Mouse (Mus musculus) kidney, embryonic 16.5 days (tissue): Measurements from ENCODE around the gene Mt2. TPM values are rescaled to one million over a fixed set of nuclear protein-coding genes. Genes with fewer than 3 reads are reported as not detected.

Source experiments
- ATAC-seq: fragments of 200-750 bp; cut with Nextera tagmentation; 2 replicates; pipeline ENCODE4 v1.8.0; 2017; ENCODE audit warnings: moderate TSS enrichment; ENCODE audit not compliant: low FRiP score, low TSS enrichment
- H3K27ac ChIP-seq: fragments of 300-500 bp; sonication (generic); 2 replicates; pipeline ENCODE4 v1.5.1; 2014; ENCODE audit warnings: low read length
- H3K27me3 ChIP-seq: fragments of 300-500 bp; sonication (generic); 2 replicates; pipeline ENCODE4 v1.6.1; 2014; ENCODE audit warnings: low read length, control low read depth, mixed read lengths; ENCODE audit not compliant: insufficient read depth
- H3K36me3 ChIP-seq: fragments of 300-500 bp; sonication (generic); 2 replicates; pipeline ENCODE4 v1.6.1; 2014; ENCODE audit warnings: low read length, control low read depth, mixed read lengths; ENCODE audit not compliant: insufficient read depth
- H3K4me1 ChIP-seq: fragments of 300-500 bp; sonication (generic); 2 replicates; pipeline ENCODE4 v1.6.1; 2014; ENCODE audit warnings: low read length, control low read depth, mixed read lengths; ENCODE audit not compliant: insufficient read depth
- H3K4me2 ChIP-seq: fragments of 300-500 bp; sonication (generic); replicated peaks from 2 replicates; pipeline ENCODE4 v1.6.1; 2014; ENCODE audit warnings: low read depth, low read length
- H3K4me3 ChIP-seq: fragments of 300-500 bp; sonication (generic); 2 replicates; pipeline ENCODE4 v1.5.1; 2014; ENCODE audit warnings: mild to moderate bottlenecking, low read length
- H3K9ac ChIP-seq: fragments of 300-500 bp; sonication (generic); replicated peaks from 2 replicates; pipeline ENCODE4 v1.6.1; 2014; ENCODE audit warnings: low read length
- H3K9me3 ChIP-seq: fragments of 300-500 bp; sonication (generic); 2 replicates; pipeline ENCODE4 v1.6.1; 2016; ENCODE audit warnings: low read length, control low read depth
- WGBS: fragments of 180-500 bp; shearing (Covaris S2); extraction: QIAGEN DNeasy Blood & Tissue Kit; methylation state at CpG from one replicate; pipeline ENCODE4 v1.1.7; 2014; 5-methylcytosine and 5-hydroxymethylcytosine counted together
- polyA plus RNA-seq: library from polyadenylated mRNA; unstranded; fragments of >200 nt; fragmentation: Nextera tagmentation; extraction: Ambion mirVana; gene quantifications from 2 replicates; pipeline ENCODE4 v1.2.1, GENCODE M21; 2015

Mt2 gene
- polyA plus RNA-seq, 1 experiment from 2014 or later = 143 TPM

DNA sequence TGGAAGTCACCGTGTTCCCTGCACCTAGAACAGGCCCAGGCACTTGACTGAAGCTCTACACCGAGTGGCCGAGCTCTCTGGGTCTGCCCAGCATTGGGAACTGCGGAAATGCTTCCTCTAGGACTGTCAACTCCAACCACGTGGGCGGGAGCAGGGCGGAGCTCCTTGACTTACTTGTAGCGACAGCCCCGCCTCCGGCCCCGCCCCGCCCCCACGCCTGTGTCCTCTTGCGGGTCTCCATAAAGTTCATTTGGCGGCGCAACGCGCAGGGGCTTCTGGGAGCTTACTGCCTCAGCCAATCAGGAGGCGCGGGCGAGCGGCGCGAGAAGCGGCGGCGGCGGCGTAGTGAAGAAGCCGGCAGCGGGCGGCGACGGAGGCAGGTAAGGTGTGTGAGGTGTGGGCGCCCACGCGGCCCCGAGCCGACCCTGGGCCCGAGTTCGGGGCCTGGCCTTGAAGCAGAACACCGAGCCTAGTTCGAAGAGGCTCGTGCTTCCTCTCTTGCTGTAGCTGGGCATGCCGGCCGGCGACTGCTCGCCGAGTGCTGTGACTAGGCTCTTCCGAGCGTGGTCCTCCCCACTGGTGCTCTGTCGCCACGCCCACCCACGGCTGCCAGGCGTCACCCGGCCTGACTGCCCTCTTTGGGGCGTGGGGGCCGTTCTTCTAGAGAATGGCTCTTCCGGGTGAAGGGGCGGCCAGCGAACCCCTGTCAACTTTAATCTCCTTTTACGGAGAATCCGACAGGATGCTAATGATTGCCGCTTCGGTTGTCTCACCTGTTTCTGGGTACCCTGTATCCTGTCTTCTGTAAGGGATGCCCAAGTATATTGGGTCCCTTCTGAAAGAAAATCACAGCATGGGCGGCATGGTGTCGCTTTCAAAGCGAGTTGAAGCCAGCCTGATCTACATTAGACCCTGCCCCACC lies 42.0 kb downstream of the Mt2 start, which contains the start of gene Nup93:
Gene Nup93 (plus strand): TSS at position 313 of the 922 bp plus-strand sequence.
- ATAC-seq = peak; percentile 98
- Histone ChIP-seq H3K4me3 (peak within 1 kb of the TSS; percentile 91), H3K4me1 (peaks cover 15% of the 10 kb centered on the region), H3K27ac (peak within 1 kb of the TSS; percentile 43; the same call in 1 of the 2 replicates), H3K4me2 (peak within 1 kb of the TSS; percentile 67), H3K27me3 (no peaks in the 10 kb centered on the region), H3K9ac (peak within 1 kb of the TSS; percentile 86), H3K36me3 (no peaks in the 10 kb centered on the region), H3K9me3 (no peaks in the 10 kb centered on the region)
- WGBS = under 1% methylated on average over 68 of the region's 68 CpGs

Other genes starting within 250 kb of the Mt2 start
- 37.5 and 45.5 TPM in 2 replicates for gene Amfr, start 159.8 kb upstream of the Mt2 start, polyA plus RNA-seq
- gene Nudt21, start 135.6 kb upstream of the Mt2 start, polyA plus RNA-seq = 112 and 115 TPM in 2 replicates
- 11.3 and 12.7 TPM in 2 replicates for gene Ogfod1, start 135.5 kb upstream of the Mt2 start, polyA plus RNA-seq
- 13.5 and 15.6 TPM in 2 replicates for gene Bbs2, start 73.7 kb upstream of the Mt2 start, polyA plus RNA-seq
- not detected in 2 replicates for gene Mt4, start 35.5 kb upstream of the Mt2 start, polyA plus RNA-seq
- gene Mt3, start 20.1 kb upstream of the Mt2 start, polyA plus RNA-seq = 1.6 and 3.0 TPM in 2 replicates
- 543 and 568 TPM in 2 replicates for gene Mt1, start 6.4 kb downstream of the Mt2 start, polyA plus RNA-seq
- 92.3 and 94.2 TPM in 2 replicates for gene Nup93, start 41.9 kb downstream of the Mt2 start, polyA plus RNA-seq
- gene Slc12a3, start 156.5 kb downstream of the Mt2 start, polyA plus RNA-seq = 14.5 and 16.6 TPM in 2 replicates
- 82.9 and 87.9 TPM in 2 replicates for gene Herpud1, start 213.8 kb downstream of the Mt2 start, polyA plus RNA-seq